Mouse (Mus musculus): ENCODE data around the gene Eif4ebp2.

Gene Eif4ebp2

GRCm38 (mm10) chr10:61418131-61418900, 34.1 kb downstream of the Eif4ebp2 start:
- no peak for DNase-seq (ENCODE audit: low spot score in 2 of 2)

- no peak for DNase-seq (ENCODE audit: low spot score in 2 of 2)
Measured at GRCm38 (mm10) chr10:61417672-61418071, 34.8 kb downstream of the Eif4ebp2 start, which contains the start of gene Nodal. Gene Nodal, plus strand, starts transcription at chr10:61417972.

- DNase-seq (ENCODE audit: low spot score in 2 of 2) = no peak
Measured at GRCm38 (mm10) chr10:61417046-61417445, 35.4 kb downstream of the Eif4ebp2 start.

- no peak for DNase-seq (ENCODE audit: low spot score in 2 of 2)
Measured at GRCm38 (mm10) chr10:61416561-61416960, 35.9 kb downstream of the Eif4ebp2 start.

GRCm38 (mm10) chr10:61415890-61416289, 36.6 kb downstream of the Eif4ebp2 start:
- DNase-seq (ENCODE audit: low spot score in 2 of 2) = no peak

- DNase-seq (ENCODE audit: low spot score in 2 of 2) = no peak
Measured at GRCm38 (mm10) chr10:61415240-61415639, 37.2 kb downstream of the Eif4ebp2 start.

- DNase-seq (ENCODE audit: low spot score in 2 of 2) = no peak
Measured at GRCm38 (mm10) chr10:61412910-61413625, 39.4 kb downstream of the Eif4ebp2 start.

GRCm38 (mm10) chr10:61410193-61410592, 42.3 kb downstream of the Eif4ebp2 start:
- no peak for DNase-seq (ENCODE audit: low spot score in 2 of 2)

- DNase-seq (ENCODE audit: low spot score in 2 of 2) = no peak
Measured at GRCm38 (mm10) chr10:61409776-61410175, 42.7 kb downstream of the Eif4ebp2 start.

GRCm38 (mm10) chr10:61405958-61406357, 46.5 kb downstream of the Eif4ebp2 start:
- DNase-seq (ENCODE audit: low spot score in 2 of 2) = no peak

GRCm38 (mm10) chr10:61402911-61403310, 49.5 kb downstream of the Eif4ebp2 start:
- no peak for DNase-seq (ENCODE audit: low spot score in 2 of 2)

- DNase-seq (ENCODE audit: low spot score in 2 of 2) = no peak
Measured at GRCm38 (mm10) chr10:61402480-61402879, 50.0 kb downstream of the Eif4ebp2 start.

- DNase-seq (ENCODE audit: low spot score in 2 of 2) = no peak
Measured at GRCm38 (mm10) chr10:61400407-61400806, 52.1 kb downstream of the Eif4ebp2 start.

- peak in 1 of 2 experiments; percentile 55 for DNase-seq (ENCODE audit: low spot score in 2 of 2)
Measured at GRCm38 (mm10) chr10:61399156-61399734, 53.2 kb downstream of the Eif4ebp2 start.

- DNase-seq (ENCODE audit: low spot score in 2 of 2) = no peak
Measured at GRCm38 (mm10) chr10:61398125-61398524, 54.3 kb downstream of the Eif4ebp2 start.

GRCm38 (mm10) chr10:61394476-61395136, 57.9 kb downstream of the Eif4ebp2 start:
- no peak for DNase-seq (ENCODE audit: low spot score in 2 of 2)

GRCm38 (mm10) chr10:61392584-61392983, 59.9 kb downstream of the Eif4ebp2 start:
- no peak for DNase-seq (ENCODE audit: low spot score in 2 of 2)

- no peak for DNase-seq (ENCODE audit: low spot score in 2 of 2)
Measured at GRCm38 (mm10) chr10:61390148-61390547, 62.3 kb downstream of the Eif4ebp2 start.

GRCm38 (mm10) chr10:61389020-61389419, 63.4 kb downstream of the Eif4ebp2 start:
- no peak for DNase-seq (ENCODE audit: low spot score in 2 of 2)

- no peak for DNase-seq (ENCODE audit: low spot score in 2 of 2)
Measured at GRCm38 (mm10) chr10:61386284-61386683, 66.2 kb downstream of the Eif4ebp2 start.

- no peak for DNase-seq (ENCODE audit: low spot score in 2 of 2)
Measured at GRCm38 (mm10) chr10:61385174-61385573, 67.3 kb downstream of the Eif4ebp2 start.

GRCm38 (mm10) chr10:61383715-61384047, 68.8 kb downstream of the Eif4ebp2 start:
- no peak for DNase-seq (ENCODE audit: low spot score in 2 of 2)

All from urinary bladder, postnatal 4 days (tissue).